Mouse (Mus musculus) CD4-positive, CD25-positive, alpha-beta regulatory T cell, adult 4 months (primary cell): ENCODE measurements around the gene Trnp1. TPM values are rescaled to one million over a fixed set of nuclear protein-coding genes. Genes with fewer than 3 reads are reported as not detected.

Experiments used
- ATAC-seq: one replicate; pipeline ENCODE4 v1.8.0; 2017
- polyA plus RNA-seq, 2 experiments: library from polyadenylated mRNA; unstranded; fragments of 100-300 nt; shearing (Covaris generic); gene quantifications; one replicate each; pipeline ENCODE4 v1.2.1; 2017

The Trnp1 gene
- polyA plus RNA-seq, 2 experiments from 2014 or later = not detected

DNA sequence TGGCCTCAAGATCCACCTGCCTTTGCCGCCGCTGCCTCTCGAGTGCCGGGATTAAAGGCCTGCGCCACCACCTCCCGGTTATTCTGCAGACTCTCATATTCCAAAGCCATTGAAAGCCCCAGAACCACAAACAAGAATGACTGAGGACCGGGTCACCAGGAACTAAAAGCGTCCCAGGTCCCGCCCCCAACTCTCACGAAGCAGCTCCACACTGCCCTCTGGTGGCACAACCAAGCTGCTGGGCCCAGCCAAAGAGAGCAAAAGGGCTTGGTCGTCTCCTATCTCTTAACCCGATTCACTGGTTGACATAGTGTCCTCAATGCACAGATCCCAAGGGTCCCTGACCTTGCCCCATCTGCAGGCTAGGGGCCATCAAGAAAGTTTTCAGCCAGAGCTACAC, 3.9 kb downstream of the Trnp1 start:
- ATAC-seq = peak; percentile 76

DNA sequence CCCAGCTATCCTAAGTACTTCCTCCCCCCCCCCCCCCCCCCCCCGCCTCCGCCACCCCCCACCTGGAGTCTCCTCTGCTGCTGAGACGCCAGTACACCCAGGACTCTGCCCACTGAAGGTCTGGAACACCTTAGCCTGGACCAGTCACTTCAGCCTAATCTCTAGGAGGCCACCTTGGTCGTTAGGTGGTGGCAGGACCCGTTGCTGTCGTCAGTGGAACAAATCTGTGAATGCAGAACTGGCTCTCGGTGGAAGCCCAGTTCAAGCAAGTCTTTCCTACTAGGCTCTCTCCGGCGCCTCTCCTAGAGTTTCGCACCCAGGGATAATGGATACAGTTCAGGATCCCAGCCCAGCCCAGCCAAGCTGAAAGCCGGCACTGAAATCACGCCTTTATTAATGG, 4.5 kb downstream of the Trnp1 start:
- ATAC-seq = no peak

DNA sequence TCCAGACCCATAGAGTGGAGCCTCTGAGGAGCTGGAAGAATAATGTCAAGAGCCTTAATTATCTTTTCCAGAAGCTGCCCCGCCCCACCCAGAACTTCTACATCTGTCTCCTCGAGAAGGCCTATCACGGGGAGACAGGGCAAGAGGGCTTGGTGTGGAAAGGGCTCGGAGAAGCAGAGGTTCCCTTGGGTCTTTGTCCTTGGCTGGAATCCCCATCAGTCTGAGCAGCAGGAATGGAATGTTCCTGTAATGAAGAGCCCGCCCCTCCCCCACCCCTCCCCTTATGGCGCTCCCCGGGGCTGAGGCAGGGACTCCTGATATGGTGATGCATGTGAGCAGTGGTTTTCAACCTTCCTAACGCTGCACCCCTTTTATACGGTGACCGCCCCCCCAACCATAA, 6.5 kb downstream of the Trnp1 start:
- no peak for ATAC-seq

DNA sequence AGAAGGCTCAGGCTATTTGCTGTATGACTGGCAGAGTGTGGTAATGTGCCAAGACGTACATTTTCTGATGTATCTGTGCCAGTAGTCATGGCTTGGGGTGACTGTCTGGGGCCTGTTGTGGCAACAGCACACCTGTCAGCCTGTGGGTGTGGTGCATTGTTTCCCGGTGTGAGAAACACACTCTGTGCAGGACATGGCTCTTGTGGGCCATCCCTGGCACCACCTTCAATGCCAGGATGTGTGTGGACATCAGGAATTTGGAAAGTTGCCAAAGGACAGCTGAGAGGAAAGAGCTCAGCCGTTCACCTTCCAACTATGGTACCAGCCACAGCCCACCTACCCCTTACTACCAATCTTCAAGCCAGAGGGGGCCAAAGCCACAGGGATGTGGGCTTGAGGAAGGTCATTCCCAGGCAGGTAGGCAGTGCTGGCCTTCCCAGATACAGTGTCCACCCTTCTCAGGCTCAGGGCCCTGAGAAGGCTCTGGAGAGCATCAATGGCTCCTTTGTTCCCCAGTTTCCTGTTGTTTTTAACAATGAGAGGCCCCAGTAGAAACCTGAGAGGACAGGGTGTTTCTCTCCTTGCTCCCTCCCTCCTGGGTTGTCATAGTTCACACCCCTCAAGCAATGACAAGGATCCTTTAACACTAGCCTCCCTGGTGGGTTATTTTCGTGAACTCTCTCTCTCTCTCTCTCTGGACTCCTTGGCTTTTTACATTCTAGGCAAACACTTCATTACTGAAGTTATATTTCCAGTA, 8.7 kb downstream of the Trnp1 start:
- ATAC-seq = no peak

DNA sequence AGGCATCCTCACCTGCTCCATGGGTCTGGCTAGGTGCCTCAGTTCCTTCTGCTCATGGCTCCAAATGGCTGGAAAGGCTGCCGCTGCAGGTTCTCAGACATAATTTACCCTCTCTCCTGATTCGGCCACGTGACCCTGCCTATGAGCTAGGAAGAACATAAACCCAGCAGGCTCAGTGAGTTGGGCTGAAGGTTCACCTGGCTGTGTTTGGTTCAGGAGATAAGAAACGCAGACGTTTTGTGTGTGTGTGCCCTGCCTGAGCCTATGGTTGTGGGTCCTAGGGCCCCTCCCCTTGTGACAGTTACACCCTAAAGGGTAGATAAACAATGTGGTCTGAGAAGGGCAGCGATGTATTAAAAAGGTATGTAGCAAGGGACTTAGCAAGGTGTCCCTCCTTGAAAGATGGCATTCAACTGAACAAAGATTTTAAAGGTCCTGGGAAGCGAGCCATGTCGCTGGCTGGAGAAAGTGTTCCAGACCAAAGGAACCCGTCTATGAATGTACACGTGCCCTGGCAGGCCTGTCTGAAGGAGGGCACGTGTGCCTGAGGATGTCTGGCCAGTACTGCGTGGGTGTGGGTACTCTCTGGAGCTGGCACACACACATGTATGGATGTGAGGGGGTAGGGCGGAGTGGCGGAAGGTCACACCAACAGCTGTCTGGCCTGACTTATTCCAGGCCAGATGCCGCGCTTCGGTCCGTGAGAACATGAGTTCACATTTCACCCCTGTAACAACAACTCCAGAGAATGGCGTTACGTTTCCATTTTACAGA, 9.5 kb downstream of the Trnp1 start:
- ATAC-seq = no peak

DNA sequence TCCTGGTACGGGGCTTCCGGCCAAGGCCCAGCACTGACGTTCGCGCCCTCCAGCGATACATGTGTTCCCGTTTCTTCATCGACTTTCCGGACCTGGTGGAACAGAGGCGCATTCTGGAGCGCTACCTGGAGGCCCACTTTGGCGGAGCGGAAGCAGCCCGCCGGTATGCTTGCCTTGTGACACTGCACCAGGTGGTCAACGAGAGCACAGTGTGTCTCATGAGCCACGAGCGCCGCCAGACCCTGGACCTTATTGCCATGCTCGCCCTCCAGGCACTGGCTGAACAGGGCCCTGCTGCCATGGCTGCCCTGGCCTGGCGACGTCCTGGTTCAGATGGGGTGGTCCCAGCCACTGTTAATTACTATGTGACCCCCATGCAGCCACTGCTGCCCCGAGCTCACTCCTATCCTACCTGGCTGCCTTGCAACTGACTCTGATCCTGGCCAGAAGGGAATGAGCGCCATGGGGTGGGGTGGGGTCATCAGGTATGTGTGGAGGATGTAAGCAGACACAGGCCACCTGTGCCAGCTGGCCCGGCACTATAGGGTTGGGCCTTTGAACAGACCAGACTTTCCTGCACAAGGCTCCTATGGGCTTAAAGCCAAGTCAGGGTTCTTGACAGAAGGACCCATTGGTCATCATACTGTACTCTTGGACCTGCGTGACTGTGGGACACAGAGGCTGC, 11.5 kb downstream of the Trnp1 start:
- no peak for ATAC-seq

DNA sequence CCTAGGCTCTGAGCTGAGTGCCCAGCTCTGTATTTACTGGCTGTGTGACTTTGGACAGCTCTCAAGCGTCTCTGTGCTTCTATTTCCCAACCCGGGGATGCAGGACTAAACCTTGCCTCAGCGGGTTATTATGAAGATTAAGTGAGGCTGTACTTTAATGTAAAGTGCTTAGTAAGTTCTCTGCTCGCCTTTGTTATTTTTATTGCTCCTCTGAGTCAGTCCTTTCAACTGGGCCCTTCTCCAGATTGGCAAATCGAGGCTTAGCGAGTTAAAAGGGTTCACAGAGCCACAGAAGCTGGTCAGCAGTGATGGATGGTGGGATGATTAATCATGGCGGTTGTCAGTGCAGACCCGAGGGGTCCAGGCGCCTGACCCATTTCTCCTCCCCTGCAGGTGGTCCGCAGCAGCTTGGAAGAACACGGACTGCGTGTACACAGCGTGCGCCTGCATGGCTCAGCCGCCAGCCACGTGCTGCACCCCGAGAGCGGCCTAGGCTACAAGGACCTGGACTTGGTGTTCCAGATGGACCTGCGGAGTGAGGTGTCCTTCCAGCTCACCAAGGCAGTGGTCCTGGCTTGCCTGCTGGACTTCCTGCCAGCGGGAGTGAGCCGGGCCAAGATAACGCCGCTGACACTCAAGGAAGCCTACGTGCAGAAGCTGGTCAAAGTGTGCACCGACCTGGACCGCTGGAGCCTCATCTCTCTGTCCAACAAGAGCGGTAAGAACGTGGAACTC, 12.5 kb downstream of the Trnp1 start:
- no peak for ATAC-seq

DNA sequence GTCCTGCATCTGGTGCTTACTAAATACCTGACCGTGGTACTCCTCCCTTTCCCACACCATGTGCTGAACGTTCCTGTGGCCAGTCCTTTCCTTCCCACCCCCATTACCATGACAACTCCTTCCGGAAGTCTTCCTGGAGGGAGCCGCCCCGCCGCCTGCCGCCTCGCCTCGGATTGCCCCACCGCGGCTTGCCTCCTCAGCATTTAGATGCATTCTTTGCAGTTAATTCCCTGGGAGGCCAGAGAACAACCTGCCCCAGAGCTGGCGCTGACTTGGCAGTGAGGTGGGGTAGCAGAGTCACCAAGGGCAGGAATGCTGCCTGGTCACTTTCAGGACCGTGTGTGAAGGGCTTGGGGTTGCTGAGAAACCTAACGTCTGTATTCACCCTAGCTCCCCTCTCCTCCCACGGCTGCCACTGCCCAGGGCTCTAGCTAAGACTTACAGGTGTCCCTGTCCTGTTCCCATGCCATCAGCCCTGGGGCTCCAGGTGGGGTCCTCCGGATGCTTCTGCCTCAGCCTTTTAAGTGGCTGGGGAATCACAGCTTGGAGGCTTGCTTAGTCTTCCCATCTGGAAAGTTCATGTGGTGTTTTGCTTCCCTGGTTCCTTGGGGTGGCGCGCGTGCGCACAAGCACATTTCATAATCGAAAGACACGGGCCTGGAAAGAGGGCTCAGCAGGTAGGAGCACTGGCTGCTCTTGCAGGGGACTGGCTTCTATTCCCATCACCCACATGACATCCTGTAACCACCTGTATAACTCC, 13.9 kb downstream of the Trnp1 start:
- ATAC-seq = no peak

DNA sequence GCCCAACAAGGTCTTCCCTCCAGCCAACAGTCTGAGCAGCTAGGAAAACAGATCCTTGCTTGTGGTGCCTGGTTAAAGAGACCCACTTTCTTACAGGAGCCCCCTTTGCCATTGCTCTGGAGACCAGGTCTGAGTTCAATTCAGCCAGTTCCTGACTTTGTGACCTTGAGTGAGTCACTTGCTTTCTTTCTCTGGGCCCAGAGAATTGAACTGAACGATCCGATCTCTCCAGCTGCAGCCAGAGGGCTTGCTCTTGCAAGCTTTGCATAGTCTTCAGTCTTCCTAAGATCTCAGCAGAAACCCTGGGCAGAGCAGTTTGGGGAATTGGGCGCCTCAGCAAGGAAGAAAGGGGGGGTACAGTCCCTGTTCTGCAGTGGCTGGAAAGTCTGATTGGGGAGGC, 15.9 kb downstream of the Trnp1 start:
- ATAC-seq = no peak

DNA sequence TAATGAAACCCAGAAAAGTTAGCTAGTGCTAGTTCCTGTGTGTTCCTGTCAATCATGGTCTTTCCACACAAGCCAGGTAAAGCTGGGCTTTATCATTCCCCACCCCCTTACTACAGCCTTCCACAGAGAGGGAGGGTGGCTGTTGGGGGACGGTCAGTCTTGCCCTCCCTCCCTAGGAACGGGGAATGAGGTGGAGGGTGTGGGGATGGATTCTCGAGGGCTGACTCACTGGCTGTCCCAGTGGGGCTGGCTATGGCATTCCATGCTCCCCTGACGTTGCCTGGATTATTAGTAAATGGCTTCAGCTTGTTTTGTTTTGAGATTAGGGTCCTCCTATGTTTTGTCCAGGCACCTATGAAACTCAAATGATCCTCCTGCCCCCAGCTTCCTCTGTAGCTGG, 16.9 kb downstream of the Trnp1 start:
- no peak for ATAC-seq

DNA sequence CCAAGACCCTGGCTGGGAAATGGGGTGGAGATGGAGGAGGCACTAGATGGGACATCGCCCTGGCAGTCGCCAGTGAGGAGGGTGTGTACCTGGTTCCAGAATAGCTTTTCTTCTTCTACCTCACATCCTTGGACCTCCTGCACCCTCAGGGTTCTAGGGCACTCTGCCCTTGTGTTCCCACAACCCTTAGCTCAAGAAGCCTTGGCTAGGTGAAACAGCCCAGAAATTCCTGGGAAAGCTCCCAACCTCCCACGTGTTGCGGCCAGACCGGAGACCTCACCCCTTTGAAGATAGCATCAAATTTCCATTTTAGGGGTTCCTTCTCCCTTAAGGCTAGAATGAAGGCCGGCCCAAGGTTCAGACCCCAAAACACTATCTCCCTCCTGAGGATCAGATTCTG, 17.6 kb downstream of the Trnp1 start:
- no peak for ATAC-seq

DNA sequence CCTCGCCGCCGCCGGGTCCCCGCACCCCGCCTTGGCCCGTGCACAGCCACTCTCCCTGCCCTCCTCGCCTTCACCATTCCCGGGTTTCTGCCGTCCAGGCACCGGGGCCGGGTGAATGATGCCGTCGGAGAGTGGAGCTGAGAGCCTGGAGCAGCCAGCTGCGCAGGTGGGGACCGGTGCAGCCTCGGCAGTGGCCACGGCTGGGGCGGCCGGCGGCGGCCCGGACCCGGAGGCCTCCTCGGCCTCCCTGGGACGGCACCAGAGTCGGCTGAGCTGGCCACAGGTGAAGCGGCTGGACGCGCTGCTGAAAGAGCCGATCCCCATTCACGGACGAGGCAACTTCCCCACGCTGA, 18.2 kb downstream of the Trnp1 start:
- ATAC-seq = no peak

DNA sequence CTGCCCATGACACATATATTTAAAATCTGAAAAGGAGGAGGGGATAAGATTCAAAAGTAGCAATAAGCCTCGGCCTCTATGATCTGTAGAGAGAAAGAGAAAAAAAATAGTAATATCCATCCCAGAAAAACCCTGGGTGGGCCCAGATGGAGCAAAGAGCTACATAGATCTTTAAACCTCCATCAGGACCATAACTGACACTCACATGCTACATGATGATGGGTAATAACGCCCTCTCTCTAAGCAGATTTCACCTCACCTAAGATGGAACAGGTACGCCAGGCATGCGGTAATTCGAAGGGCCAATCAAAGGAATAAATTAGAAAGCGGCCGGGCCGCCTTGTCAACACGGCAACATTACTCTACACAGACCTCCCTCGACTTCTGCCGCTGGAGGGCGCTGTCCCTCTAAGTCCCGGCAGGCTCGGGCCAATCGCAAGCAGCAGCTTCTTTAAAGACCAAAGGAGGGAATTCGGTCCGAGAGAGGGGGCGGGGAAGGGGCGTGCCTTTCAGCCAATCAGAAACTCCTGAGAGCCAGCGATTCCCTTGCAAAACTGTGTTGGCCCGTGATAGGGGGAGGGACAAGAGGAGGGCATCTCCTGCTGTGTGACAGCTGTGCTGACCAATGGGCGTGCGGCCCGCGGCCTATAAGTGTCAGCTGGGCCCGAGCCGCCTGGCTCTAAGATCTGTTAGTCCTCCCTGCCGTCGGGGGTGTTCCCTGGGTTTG, 18.7 kb downstream of the Trnp1 start, which contains the start of gene Tent5b:
Gene Tent5b, plus strand, starts transcription at position 675 of the 727 bp plus-strand sequence.
- peak; percentile 99 for ATAC-seq

DNA sequence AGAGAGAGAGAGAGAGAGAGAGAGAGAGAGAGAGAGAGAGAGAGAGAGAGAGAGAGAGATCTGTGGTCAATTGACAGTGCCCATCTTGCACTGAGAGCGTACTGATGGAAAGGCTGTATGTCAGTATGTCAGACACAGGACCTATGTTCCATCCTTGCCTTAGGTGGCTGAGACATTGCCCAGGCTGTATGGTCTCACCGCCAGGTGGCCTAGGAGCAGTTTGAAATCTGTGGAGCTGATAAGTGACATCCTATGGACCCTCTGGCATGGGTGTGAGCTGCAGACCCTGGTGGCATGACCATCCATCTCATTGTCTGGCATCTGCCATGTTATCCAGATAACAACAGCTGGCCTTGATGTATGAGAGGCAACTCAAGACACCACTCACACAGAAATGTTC, 24.5 kb downstream of the Trnp1 start:
- no peak for ATAC-seq

DNA sequence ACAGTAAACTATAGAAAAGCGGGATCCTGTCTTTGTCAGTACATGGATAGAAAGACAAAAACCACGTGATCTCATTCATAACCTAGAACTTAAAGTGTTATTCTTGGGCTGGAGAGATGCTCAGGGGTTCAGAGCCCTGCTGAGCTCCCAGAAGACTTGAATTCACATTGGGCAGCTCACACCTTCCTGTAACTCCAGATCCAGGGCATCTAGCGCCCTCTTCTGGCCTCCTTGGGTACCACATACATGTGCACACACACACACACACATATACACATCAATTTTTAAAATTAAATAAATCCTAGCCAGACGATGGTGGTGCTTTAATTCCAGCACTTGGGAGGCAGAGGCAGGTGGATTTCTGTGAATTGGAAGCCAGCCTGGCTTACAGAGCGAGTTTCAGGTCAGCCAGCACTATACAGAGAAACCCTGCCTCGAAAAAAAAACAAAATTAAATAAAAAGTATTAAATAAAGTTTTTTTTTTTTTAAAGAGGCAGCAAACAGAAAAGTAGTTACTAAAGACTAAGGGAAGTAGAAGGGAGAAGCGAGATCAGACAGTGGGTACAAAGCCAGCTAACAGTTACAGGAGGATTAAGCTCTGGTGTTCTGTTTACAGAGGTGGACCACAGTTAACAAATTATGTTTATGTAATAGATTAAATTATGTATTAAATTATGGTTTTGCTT, 27.1 kb downstream of the Trnp1 start:
- ATAC-seq = no peak

DNA sequence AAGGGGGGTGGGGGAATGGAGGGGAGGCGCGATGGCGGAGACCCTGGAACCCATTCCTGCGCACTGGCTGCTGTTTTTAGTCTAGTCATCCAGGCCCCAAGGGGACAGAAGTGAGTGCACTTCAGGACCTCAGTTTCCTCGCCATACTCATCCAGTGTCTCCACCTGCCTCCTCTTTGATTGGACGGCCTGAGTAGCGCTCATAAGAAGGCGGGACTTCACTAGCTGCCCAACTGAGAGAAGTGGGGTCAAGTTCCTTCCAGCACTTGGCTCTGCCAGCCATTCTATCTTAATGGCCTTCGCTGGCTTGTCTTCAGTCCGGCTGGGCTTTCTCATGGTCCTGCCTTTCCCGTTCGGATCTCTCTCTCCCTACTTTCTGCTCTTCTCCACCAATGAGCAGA, 29.2 kb downstream of the Trnp1 start:
- no peak for ATAC-seq

DNA sequence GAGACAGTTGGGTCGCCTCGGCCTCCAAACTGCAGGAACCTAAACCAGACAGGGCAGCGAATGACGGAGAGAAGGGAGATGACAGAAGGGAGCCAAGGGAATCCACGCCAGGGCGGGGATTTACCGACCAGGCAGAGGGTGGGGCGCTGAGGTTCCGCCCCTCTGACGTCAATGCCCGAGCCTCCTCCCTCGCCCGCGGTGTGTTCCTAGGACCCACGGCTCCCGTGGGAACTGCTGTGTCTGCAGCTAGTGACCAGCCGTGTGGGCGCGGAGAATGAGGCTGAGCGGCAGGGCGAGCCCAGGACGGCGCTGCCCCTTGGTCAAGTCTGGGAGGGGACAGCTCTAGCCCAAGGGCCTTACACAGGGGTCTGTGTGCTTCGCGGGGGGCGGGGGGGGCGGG, 30.3 kb downstream of the Trnp1 start:
- ATAC-seq = peak; percentile 75

DNA sequence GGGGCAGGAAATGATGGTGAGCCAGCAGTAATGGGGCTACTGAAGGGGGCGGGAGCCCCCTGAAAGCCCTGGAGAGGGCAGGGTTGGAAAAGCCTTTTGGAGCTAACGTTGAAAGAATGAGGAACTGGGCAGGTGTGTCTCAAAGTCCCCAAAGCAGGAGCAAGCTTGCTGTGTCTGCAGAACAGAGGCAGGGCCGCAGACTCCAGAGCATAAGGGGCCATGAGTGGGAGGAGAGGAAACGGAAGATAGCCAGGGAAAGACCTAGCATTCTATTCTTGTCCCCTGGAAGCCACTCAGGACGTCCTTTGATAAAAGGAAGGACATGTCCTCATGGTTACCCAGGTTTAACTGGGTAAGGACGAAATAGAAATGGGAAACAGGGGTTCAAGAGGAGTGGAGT, 35.2 kb downstream of the Trnp1 start:
- ATAC-seq = no peak

DNA sequence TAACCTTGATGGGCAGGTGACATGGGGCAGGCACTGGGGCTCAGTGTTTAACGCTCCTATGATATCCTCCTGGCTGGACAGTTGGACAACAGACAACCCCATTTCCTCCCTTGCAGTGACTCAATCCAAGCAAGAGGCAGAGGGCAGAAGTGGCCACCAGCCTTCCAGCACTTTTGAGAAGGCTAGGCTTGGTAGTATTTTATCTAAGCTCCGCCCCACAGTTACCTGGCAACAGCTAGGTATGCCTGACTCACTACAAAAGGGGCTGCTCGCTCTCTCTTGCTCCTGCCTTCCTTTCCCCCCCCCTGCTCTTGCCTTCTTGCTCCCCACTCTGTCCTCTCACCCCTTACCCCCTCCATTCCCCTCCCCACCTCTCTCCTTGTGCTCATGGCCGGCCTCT, 37.0 kb downstream of the Trnp1 start:
- no peak for ATAC-seq

DNA sequence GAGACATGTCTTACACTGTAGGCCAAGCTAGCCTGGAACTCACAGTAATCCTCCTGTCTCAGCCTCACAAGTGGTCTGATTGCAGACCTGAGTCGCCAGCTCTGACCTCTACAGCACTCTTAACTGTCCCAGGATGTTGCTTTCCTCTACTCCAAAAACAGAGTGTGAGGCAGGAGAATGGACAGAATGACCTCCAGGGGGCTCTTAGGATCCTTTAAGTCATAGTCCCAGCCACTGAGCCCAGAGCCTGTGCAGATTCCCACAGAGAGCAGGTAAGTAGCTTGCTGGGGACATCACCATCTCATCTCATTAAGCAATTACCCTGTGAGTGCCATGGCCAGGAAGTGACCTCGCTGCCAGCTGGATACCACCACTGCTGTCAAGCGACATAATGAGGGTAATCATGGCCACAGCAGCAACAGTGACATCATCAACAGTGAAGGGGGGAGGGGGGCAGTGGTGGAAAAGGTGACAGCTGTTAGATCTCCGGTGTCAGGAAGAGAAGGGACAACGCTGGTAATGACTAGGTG, 37.5 kb downstream of the Trnp1 start:
- no peak for ATAC-seq

DNA sequence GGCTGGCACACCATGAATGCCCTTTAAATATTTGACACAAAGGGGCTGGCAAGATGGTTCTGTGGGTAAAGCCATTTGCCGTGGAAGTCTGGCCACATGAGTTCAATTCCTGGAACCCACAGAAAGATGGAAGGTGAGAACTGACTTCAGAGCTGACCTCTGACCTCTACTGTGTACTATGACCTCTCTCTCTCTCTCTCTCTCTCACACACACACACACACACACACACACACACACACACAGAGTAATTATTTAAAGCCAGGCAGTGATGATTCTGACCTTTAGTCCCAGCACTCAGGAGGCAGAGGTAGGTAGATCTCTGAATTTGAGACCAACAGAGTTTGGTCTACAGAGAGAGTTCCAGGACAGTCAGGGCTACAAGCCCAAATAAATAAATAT, 38.3 kb downstream of the Trnp1 start:
- ATAC-seq = no peak
